Mouse (Mus musculus) urinary bladder, postnatal 25 days (tissue): ENCODE data around the gene Pkd1l2.

ENCODE experiments used
- DNase-seq: peaks from one replicate; pipeline ENCODE4 v3.0.0; 2022; ENCODE audit warnings: low spot score

Pkd1l2 gene

GRCm38 (mm10) chr8:117082399-117082872 lies at the start of gene Pkd1l2:
Gene Pkd1l2, minus strand, starts transcription at chr8:117082449.
- DNase-seq = no peak

DNA sequence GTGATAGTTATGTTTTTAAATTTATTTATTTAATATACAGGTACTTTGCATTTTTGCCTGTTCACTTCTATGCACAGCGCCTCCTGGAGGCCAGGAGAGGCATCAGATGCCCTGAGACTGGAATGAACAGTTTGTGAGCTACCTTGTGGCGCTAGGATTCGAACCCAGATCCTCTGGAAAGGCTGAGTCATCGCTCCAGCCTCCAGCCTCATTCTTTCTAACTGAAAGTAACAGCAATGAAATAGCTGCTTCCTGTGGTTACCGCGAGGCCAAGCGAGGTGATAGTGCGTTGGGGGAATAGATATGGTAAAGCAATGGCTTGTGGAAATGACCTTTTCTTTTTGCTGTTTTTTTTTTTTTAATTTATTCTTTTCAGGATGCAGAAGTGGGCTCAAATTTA lies 44.8 kb upstream of the Pkd1l2 start:
- DNase-seq = no peak

DNA sequence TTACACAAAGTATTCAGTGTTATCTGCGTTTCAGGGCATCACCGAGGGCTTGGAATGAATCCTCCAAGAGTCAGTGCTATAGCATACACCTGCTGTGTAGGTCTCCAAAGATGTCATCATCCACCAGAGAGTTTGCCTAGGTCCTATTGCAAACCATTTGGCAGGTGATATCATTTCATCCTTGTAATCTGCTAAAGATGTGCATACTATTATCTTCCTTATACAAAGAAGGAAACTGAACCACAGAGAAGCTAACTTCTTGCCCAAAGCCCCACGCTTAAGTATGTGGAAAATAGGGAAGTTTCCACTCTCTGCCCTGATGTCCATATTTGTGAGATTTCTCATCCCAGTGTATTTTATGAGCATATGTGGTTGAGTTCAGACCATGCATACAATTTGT lies 44.2 kb upstream of the Pkd1l2 start:
- no peak for DNase-seq

GRCm38 (mm10) chr8:117125854-117126253 lies 43.6 kb upstream of the Pkd1l2 start:
- no peak for DNase-seq

GRCm38 (mm10) chr8:117123850-117124633 lies 41.8 kb upstream of the Pkd1l2 start:
- no peak for DNase-seq

GRCm38 (mm10) chr8:117121277-117121676 lies 39.0 kb upstream of the Pkd1l2 start:
- no peak for DNase-seq

DNA sequence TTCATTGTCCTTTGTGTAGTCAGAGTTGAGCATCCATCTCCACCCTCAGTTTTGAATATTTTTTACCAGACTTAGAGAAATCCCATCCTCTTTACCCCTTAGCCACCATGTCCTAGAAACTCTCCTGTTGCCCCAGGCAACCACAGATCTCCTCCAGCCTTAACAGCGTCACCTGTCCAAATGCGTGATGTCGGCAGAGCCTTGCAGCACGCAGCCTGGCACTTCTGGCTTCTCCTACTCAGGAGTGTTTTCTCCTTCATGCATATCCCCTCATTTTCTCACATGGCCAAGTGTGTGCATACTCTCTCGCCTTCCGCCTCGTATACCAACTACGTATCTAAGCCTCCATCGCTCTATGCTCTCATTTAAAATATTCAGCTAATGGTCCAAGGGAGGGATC lies 36.2 kb upstream of the Pkd1l2 start:
- no peak for DNase-seq

DNA sequence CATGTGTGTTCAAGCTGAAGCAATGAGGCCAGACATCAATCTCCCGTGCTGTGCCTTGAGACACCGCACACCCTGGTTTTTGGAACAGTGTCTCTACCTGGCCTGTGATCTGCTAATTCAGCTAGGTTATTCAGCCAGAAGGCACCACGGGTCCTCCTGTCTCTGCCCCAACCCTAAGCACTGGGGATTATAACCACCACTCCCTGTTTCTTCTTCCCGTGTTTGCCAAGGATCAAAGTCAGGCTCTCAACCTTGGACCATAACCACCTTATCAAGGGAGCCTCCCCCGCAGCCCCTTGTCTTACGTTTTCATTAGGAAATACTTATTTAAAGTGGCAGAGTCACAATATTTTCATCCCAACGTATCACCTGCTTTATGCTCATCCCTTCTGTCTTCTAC lies 34.3 kb upstream of the Pkd1l2 start:
- DNase-seq = no peak

- DNase-seq = peak; percentile 76
Observed at GRCm38 (mm10) chr8:117115676-117116446, 33.6 kb upstream of the Pkd1l2 start.

- DNase-seq = no peak
Observed at GRCm38 (mm10) chr8:117115094-117115493, 32.8 kb upstream of the Pkd1l2 start.

DNA sequence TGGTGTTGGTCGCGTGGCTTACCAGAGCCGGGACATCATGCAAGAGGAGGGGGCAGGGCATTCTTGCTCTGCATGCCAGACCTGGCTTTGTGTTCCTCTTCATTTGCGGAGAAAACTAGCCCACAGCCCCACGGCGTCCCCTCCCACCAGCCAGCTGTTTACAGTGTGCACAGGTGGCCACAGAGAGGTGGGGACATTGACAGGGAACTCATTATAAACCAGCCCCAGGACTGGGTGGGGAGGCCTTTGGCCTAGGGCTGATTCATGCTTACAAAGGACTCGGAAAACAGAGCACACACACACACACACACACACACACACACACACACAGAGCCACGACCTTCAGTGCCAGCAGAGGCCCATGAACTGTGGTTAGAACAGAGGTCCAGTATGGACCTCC lies 30.0 kb upstream of the Pkd1l2 start:
- no peak for DNase-seq

DNA sequence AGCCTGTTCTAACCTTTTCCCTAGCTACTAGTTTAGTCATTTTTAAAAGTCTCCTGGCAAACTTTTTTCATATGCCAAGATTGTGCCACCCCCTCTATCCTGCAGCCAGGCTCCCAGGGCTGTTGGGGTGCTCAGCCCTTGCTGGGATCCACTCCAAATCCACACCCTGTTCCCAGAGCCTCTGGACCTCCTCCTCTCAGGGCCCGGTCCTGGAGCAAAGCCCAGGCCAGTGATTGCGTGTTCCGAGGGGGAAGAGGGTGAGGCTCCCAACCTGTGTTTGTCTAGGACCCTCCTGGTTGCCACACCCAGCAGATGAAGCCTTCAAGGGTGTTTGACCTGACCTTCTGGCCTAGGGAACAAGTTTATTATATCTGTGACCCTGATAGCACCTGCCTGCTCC lies 29.4 kb upstream of the Pkd1l2 start:
- DNase-seq = no peak

DNA sequence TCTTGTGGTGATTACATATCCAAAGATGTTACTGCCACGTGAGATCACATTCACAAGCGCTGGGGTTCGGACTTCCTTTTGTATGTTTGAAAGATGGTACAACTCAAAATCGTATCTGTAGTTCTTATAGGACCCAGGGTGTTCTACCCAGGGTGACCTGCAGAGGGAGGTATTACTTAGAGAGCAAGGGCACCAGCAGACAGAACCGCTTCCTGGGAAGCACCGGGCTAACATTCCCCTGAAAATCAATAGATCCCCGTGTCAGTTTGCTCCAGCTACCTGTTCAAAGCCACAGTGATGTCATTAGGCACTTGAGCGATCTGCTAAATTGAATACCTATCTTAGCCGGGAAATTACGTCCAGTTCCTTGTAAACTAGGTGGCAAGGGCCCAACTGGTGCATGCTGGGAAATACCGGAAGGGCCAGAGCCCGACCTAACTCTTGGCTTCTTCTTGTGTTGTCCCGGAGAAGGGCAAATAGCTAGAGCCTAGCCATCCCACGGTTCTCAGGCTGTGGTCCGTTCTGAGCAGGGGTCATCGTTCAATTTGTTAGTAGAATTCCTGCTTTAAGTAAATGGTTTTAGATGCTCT lies 27.6 kb upstream of the Pkd1l2 start:
- DNase-seq = peak; percentile 66

GRCm38 (mm10) chr8:117109018-117109711 lies 26.9 kb upstream of the Pkd1l2 start:
- no peak for DNase-seq

- peak; percentile 77 for DNase-seq
Observed at GRCm38 (mm10) chr8:117107533-117107932, 25.3 kb upstream of the Pkd1l2 start.

- no peak for DNase-seq
Observed at GRCm38 (mm10) chr8:117097564-117098191, 15.4 kb upstream of the Pkd1l2 start.

GRCm38 (mm10) chr8:117097051-117097563 lies 14.9 kb upstream of the Pkd1l2 start:
- no peak for DNase-seq

DNA sequence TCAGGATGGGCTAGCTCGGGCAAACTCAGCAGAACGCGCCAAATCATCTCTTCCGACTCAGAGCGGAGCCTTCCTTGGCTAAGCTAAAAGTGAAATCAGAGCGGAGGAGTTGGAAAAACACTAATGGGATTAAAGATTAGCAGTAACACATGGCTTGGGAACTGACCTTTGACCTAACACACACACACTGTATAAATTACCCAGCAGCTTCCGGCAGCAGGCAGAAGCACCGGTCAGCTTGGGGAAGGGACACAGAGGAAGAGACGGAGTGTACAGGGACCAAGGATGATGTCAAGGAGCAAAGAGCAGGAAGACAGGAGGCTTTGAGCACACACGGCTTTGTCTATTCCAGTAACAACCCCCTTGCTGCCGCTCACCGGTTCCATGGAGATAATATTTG lies 13.4 kb upstream of the Pkd1l2 start, which contains the start of gene Bco1:
Bco1 (plus strand) TSS at position 208 of the 400 bp plus-strand sequence.
- DNase-seq = no peak

GRCm38 (mm10) chr8:117094053-117094452 lies 11.8 kb upstream of the Pkd1l2 start:
- DNase-seq = peak; percentile 46

- no peak for DNase-seq
Observed at GRCm38 (mm10) chr8:117089802-117090201, 7.6 kb upstream of the Pkd1l2 start.

DNA sequence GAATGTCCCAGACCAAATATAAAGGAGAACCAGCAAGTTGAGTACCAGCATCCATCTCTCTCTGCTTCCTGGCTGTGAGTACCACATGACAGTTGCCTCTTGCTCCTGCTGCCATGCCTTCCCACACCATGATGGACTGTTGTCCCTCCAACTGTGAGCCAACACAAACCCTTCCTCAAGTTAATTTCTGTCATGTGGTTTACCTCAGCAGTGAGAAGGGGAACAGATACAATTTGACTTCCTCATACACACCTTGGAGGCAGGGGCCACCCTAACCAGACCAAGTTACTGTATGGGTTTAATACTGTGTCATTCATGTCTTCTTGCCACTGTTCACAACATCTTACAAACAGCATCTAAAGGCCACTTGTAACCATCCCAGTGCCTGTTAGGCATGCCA lies 4.8 kb upstream of the Pkd1l2 start:
- DNase-seq = no peak
